9 mouse cellular contexts compared by ENCODE assay signal in the genomic region with DNA sequence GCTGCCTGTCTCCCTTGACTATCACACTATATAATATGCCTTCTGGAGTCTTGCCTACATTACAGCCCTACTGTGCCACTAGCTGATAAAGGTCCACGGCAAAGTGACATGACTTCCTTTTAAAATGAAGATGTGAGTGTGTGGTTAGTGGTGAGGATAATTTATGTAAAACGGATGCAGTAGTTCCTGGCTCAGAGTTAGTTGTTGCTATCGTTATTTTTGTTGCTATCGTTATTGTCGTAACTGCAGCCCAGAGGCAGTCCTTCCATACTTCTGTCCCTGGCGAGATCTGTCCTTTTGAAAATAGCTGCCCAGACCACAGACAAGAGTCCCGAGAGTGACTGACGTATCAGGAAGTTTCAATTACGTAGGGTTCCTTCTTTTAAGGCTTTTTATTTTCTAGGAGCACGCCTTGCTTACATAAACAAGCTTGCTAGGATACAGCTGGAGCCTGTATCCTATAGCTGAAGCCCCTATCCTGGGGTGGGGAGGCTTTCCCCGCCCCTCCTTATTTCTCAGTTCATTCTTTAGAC. TPM values are rescaled to one million over a fixed set of nuclear protein-coding genes. Genes with fewer than 3 reads are reported as not detected.
DNase-seq lines count a peak whose midpoint lies in the region; ATAC-seq and TF ChIP-seq lines count a peak whose summit lies in the region.
"Had no signal": no experiment of that assay in that cellular context is flagged by ENCODE, and none has a peak within 500 bp of the region (broad histone marks: within the 10 kb centered on the region; RNA-seq: fewer than 3 reads in every experiment).

No protein-coding gene starts in this region.

- H3K27ac ChIP-seq in MEL (ENCODE audit: control insufficient read depth, low read depth, low read length) = peak overlapping the region; percentile 93
- peak overlapping the region; percentile 35 for H3K27ac ChIP-seq in heart, embryonic 15.5 days
- H3K27ac ChIP-seq: midbrain, embryonic 10.5 days had no signal

- H3K27me3 ChIP-seq in MEL (ENCODE audit: control insufficient read depth in 1 of 2, insufficient read depth in 2 of 2, low read length in 2 of 2) = no peaks in the 10 kb centered on the region
- no peaks in the 10 kb centered on the region for H3K27me3 ChIP-seq in heart, embryonic 15.5 days
- H3K27me3 ChIP-seq in megakaryocyte, embryonic 14.5 days (replicated peaks) = no peaks in the 10 kb centered on the region

- no peak for TF ChIP-seq CTCF in MEL (IDR thresholded peaks at IDR 0.05 in 2 of 3, conservative IDR thresholded peaks at IDR 0.05 in 1 of 3; ENCODE audit: control insufficient read depth in 1 of 3, insufficient read depth in 1 of 3, low read depth in 2 of 3, low read length in 3 of 3, poor library complexity in 1 of 3, severe bottlenecking in 1 of 3)

- H3K9ac ChIP-seq in MEL (ENCODE audit: control insufficient read depth, low read depth, low read length, poor library complexity, severe bottlenecking) = peak overlapping the region; percentile 70
- H3K9ac ChIP-seq in heart, embryonic 15.5 days = no peak overlapping the region

- H3K4me1 ChIP-seq in MEL (ENCODE audit: control insufficient read depth in 1 of 2, insufficient read depth in 2 of 2, low read length in 2 of 2) = peaks cover 38 to 57% of the 10 kb centered on the region in 2 experiments
- H3K4me1 ChIP-seq in heart, embryonic 15.5 days (replicated peaks) = peaks cover 28% of the 10 kb centered on the region
- peaks cover 99% of the 10 kb centered on the region for H3K4me1 ChIP-seq in megakaryocyte, embryonic 14.5 days

- no peak for TF ChIP-seq RAD21 in MEL (IDR thresholded peaks at IDR 0.05; ENCODE audit: low read depth, low read length)

- H3K9me3 ChIP-seq in MEL (replicated peaks; ENCODE audit: insufficient read depth, low read length) = no peaks in the 10 kb centered on the region
- H3K9me3 ChIP-seq in heart, embryonic 15.5 days (replicated peaks) = no peaks in the 10 kb centered on the region
- H3K9me3 ChIP-seq in megakaryocyte, embryonic 14.5 days = no peaks in the 10 kb centered on the region
- H3K9me3 ChIP-seq: midbrain, embryonic 10.5 days had no signal

- peaks cover 0 to 53% of the 10 kb centered on the region in 2 experiments; a peak in 2 of 4 replicates for H3K36me3 ChIP-seq in MEL (ENCODE audit: control insufficient read depth in 1 of 2, insufficient read depth in 2 of 2, low read length in 2 of 2)
- no peaks in the 10 kb centered on the region for H3K36me3 ChIP-seq in heart, embryonic 15.5 days
- H3K36me3 ChIP-seq in megakaryocyte, embryonic 14.5 days (replicated peaks; ENCODE audit: low read length) = peaks cover 69% of the 10 kb centered on the region

- peaks cover 5% of the 10 kb centered on the region; the same call in 1 of the 2 replicates for H3K79me2 ChIP-seq in MEL (ENCODE audit: control insufficient read depth, insufficient read depth, low read length, poor library complexity)

- WGBS in heart, embryonic 15.5 days = 58% methylated on average over 11 of the region's 11 CpGs

- peak overlapping the region; percentile 22 to 50 for H3K4me3 ChIP-seq in MEL (ENCODE audit: control insufficient read depth in 1 of 2, insufficient read depth in 1 of 2, low read depth in 2 of 2, low read length in 2 of 2)
- H3K4me3 ChIP-seq in heart, embryonic 15.5 days = no peak overlapping the region
- peak overlapping the region; percentile 87 for H3K4me3 ChIP-seq in megakaryocyte, embryonic 14.5 days (replicated peaks)
- H3K4me3 ChIP-seq: midbrain, embryonic 10.5 days had no signal

- peak; percentile 54 for DNase-seq in kidney, adult 9 months
- no peak for DNase-seq in kidney, postnatal 10 days
- peak; percentile 96 for DNase-seq in MEL (ENCODE audit: low read depth, low spot score)
- DNase-seq in right cerebral cortex, postnatal 25 days = no peak
- DNase-seq in gastrocnemius, postnatal 4 days (ENCODE audit: low spot score in 2 of 2) = no peak
- DNase-seq in left cerebral cortex, postnatal 25 days (ENCODE audit: low spot score in 2 of 2) = no peak

- peak in 1 of 2 experiments; percentile 54; a peak in 1 of 4 replicates for TF ChIP-seq POLR2A in MEL (IDR thresholded peaks at IDR 0.05; ENCODE audit: control insufficient read depth in 1 of 2, insufficient read depth in 1 of 2, low read depth in 1 of 2, low read length in 2 of 2, poor library complexity in 1 of 2)

- intact Hi-C loops in left cerebral cortex, postnatal 25 days (cut with DNase I) = no loop called here

- peak; percentile 98 for TF ChIP-seq EP300 in MEL (IDR thresholded peaks at IDR 0.05; ENCODE audit: low read depth in 1 of 2, low read length in 2 of 2)

- ATAC-seq in heart, embryonic 15.5 days (replicated peaks; ENCODE audit: insufficient number of reproducible peaks, insufficient read depth, low FRiP score, low read depth) = no peak

- no peak overlapping the region for H3K4me2 ChIP-seq in heart, embryonic 15.5 days

TF ChIP-seq in MEL, 35 proteins besides CTCF, POLR2A, EP300 and RAD21:
- TF ChIP-seq TCF12 (IDR thresholded peaks at IDR 0.05; ENCODE audit: low read depth, low read length) (peak; percentile 93), ZKSCAN1 (IDR thresholded peaks at IDR 0.05; ENCODE audit: low read depth, low read length) (peak; percentile 88), MAX (IDR thresholded peaks at IDR 0.05; ENCODE audit: low read length) (no peak), MXI1 (IDR thresholded peaks at IDR 0.05; ENCODE audit: low read depth, low read length) (peak; percentile 91), BHLHE40 (IDR thresholded peaks at IDR 0.05; ENCODE audit: borderline replicate concordance, low read depth, low read length) (peak; percentile 76; the same call in 1 of the 2 replicates), MYC (IDR thresholded peaks at IDR 0.05; ENCODE audit: low read depth, low read length) (peak; percentile 82; the same call in 1 of the 2 replicates), ZC3H11A (IDR thresholded peaks at IDR 0.05; ENCODE audit: low read depth, low read length) (no peak), MEF2A (IDR thresholded peaks at IDR 0.05; ENCODE audit: extremely low read depth, insufficient replicate concordance, low read depth, low read length, poor library complexity, severe bottlenecking) (no peak), HCFC1 (IDR thresholded peaks at IDR 0.05; ENCODE audit: low read depth, low read length) (peak; percentile 61), POLR2AphosphoS2 (IDR thresholded peaks at IDR 0.05; ENCODE audit: low read length) (peak; percentile 71), ZNF384 (IDR thresholded peaks at IDR 0.05; ENCODE audit: low read depth, low read length) (no peak), GABPA (IDR thresholded peaks at IDR 0.05; ENCODE audit: low read depth, low read length) (no peak), KAT2A (conservative IDR thresholded peaks at IDR 0.05; ENCODE audit: low read depth, low read length) (no peak), SMC3 (IDR thresholded peaks at IDR 0.05; ENCODE audit: low read depth, low read length) (no peak), TAL1 (IDR thresholded peaks at IDR 0.05; ENCODE audit: low read length) (peak; percentile 94), GATA1 (IDR thresholded peaks at IDR 0.05; ENCODE audit: low read depth, low read length) (peak; percentile 94), JUND (IDR thresholded peaks at IDR 0.05; ENCODE audit: low read depth, low read length) (no peak), MAZ (IDR thresholded peaks at IDR 0.05; ENCODE audit: low read depth, low read length) (no peak), ETS1 (IDR thresholded peaks at IDR 0.05; ENCODE audit: low read depth, low read length) (peak; percentile 99), RCOR1 (IDR thresholded peaks at IDR 0.05; ENCODE audit: low read depth, low read length) (peak; percentile 83), SIN3A (IDR thresholded peaks at IDR 0.05; ENCODE audit: low read length) (peak; percentile 96), USF2 (IDR thresholded peaks at IDR 0.05; ENCODE audit: borderline replicate concordance in 1 of 2, insufficient read depth in 1 of 2, low read depth in 1 of 2, low read length in 2 of 2) (no peak), ELF1 (IDR thresholded peaks at IDR 0.05; ENCODE audit: low read depth, low read length) (peak; percentile 50; the same call in 1 of the 2 replicates), NRF1 (IDR thresholded peaks at IDR 0.05; ENCODE audit: insufficient read depth, low read depth, low read length, poor library complexity, severe bottlenecking) (no peak), USF1 (IDR thresholded peaks at IDR 0.05; ENCODE audit: low read depth, low read length) (no peak), TBP (IDR thresholded peaks at IDR 0.05; ENCODE audit: low read depth, low read length) (peak; percentile 73; the same call in 1 of the 2 replicates), MYB (IDR thresholded peaks at IDR 0.05; ENCODE audit: low read depth, low read length) (peak; percentile 92), POLR2AphosphoS5 (IDR thresholded peaks at IDR 0.05; ENCODE audit: borderline replicate concordance, low read depth, low read length) (no peak), E2F4 (IDR thresholded peaks at IDR 0.05; ENCODE audit: borderline replicate concordance, low read depth, low read length) (no peak), MAFK (IDR thresholded peaks at IDR 0.05; ENCODE audit: borderline replicate concordance, low read depth, low read length) (no peak), CHD2 (IDR thresholded peaks at IDR 0.05; ENCODE audit: low read length) (no peak), ZMIZ1 (IDR thresholded peaks at IDR 0.05; ENCODE audit: low read depth, low read length) (0 out of 2 replicates have a peak, but pooled peaks have one; percentile 72), NELFE (IDR thresholded peaks at IDR 0.05; ENCODE audit: low read depth, low read length) (peak; percentile 51), UBTF (IDR thresholded peaks at IDR 0.05; ENCODE audit: borderline replicate concordance, insufficient read depth, low read depth, low read length) (no peak), CHD1 (IDR thresholded peaks at IDR 0.05; ENCODE audit: low read depth, low read length) (no peak)
TF ChIP-seq in MEL: peak in this region for 17.

RNA-seq across cellular contexts. Expression of gene Lrrc8d, which starts 18.4 kb away (rescaled TPM):
- 11.4 and 13.3 TPM in 2 replicates for total RNA-seq in MEL (2012; rRNA removed)
- 100 to 1,000 TPM in 1 of 2 experiments, 10 to 100 TPM in 1; 21.9 to 258 TPM for polyA plus RNA-seq in MEL (2012; ENCODE audit: insufficient read depth in 1 of 2, insufficient read length in 2 of 2, low read depth in 1 of 2, low replicate concordance in 2 of 2, missing spikeins in 1 of 2)
- polyA plus RNA-seq in heart, embryonic 15.5 days (2015; fragmentation: Nextera tagmentation; extraction: Ambion mirVana) = 7.4 and 9.1 TPM in 2 replicates
- polyA plus RNA-seq in megakaryocyte, embryonic 14.5 days (2012; ENCODE audit: insufficient read depth, low replicate concordance) = 13.5 and 27.0 TPM in 2 replicates
- 10 to 100 TPM; 13.8 to 19.2 TPM for total RNA-seq in gastrocnemius, postnatal 4 days (2021)
- 10 to 100 TPM; 35.1 to 35.4 TPM for total RNA-seq in left cerebral cortex, postnatal 25 days (2021)

Comparison
In these comparisons a context has a peak if more than half of its experiments do, and no peak if none do; other contexts are left out.
1. DNase-seq: peak in kidney, adult 9 months (single experiment) and MEL (single experiment); none in kidney, postnatal 10 days (single experiment), right cerebral cortex, postnatal 25 days (single experiment), gastrocnemius, postnatal 4 days (0 of 2) and left cerebral cortex, postnatal 25 days (0 of 2).